Mouse (Mus musculus) CH12.LX (cell line): ENCODE data around the gene D6Ertd527e.

ENCODE experiments used
- CHD1 ChIP-seq: IDR thresholded peaks from 2 replicates; pipeline ENCODE4 v1.6.1; 2012; ENCODE audit warnings: low read depth, low read length, improper control_type of control experiment, inconsistent platforms
- CHD2 ChIP-seq: IDR thresholded peaks from 2 replicates; pipeline ENCODE4 v1.6.1; 2011; ENCODE audit warnings: low read length, improper control_type of control experiment
- CTCF ChIP-seq, 2 experiments: IDR thresholded peaks in 1 of 2; conservative IDR thresholded peaks in 1 of 2; 2 replicates each; pipeline ENCODE4 v1.5.1; 2011 to 2012; ENCODE audit warnings: low read depth in 2 of 2, low read length in 2 of 2, improper control_type of control experiment in 1 of 2, inconsistent platforms in 1 of 2, mild to moderate bottlenecking in 1 of 2, moderate library complexity in 1 of 2
- E2F4 ChIP-seq: IDR thresholded peaks from 2 replicates; pipeline ENCODE4 v1.6.1; 2011; ENCODE audit warnings: low read depth, low read length, improper control_type of control experiment; ENCODE audit not compliant: insufficient replicate concordance
- IRF4 ChIP-seq: IDR thresholded peaks from 2 replicates; pipeline ENCODE4 v1.6.1; 2014; ENCODE audit warnings: low read depth, mild to moderate bottlenecking, inconsistent platforms, low read length, improper control_type of control experiment
- RCOR1 ChIP-seq: conservative IDR thresholded peaks from 2 replicates; pipeline ENCODE4 v1.6.1; 2012; ENCODE audit warnings: low read depth, mild to moderate bottlenecking, inconsistent platforms, low read length, improper control_type of control experiment
- TCF12 ChIP-seq: IDR thresholded peaks from 2 replicates; pipeline ENCODE4 v1.6.1; 2014; ENCODE audit warnings: low read depth, mild to moderate bottlenecking, inconsistent platforms, low read length, improper control_type of control experiment

DNA sequence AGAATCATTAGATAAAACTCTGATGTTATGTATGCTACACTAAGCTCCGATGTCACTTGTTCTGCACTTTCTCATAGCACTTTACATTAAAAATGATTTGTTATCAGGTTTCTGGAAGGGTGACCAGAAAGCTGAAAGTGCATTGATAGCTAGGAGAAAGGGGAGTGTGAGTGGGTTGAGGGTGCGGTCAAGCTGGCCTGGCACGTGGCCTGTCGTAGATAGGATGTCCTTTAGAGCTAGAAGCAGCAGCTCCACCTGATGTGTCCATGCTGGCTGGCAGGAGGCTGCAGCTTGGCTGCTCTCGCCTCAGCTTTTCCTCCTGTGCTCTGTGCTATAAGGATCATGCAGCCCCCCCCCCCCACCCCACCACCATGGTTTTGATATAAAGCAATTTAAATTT lies 12.1 kb upstream of the D6Ertd527e start:
- no peak for TF ChIP-seq CHD2
- no peak for TF ChIP-seq RCOR1
- no peak for TF ChIP-seq E2F4
- TF ChIP-seq IRF4, result no peak
- TF ChIP-seq CTCF (conservative IDR thresholded peaks at IDR 0.05 in 1 of 2, IDR thresholded peaks at IDR 0.05 in 1 of 2; ENCODE audit: low read depth in 2 of 2, low read length in 2 of 2), result no peak
- no peak for TF ChIP-seq TCF12
- no peak for TF ChIP-seq CHD1
